Mouse (Mus musculus) kidney, adult 2 months (tissue): ENCODE results near the gene Cdh4. TPM values are rescaled to one million over a fixed set of nuclear protein-coding genes. Genes with fewer than 3 reads are reported as not detected.
A peak's percentile ranks its signal among the peaks of the same experiment; 100 is the strongest.

Experiments
- DNase-seq: peaks from one replicate; pipeline ENCODE4 v3.0.0; 2021
- H3K27ac ChIP-seq: fragments of 200-500 bp; 2 replicates; pipeline ENCODE4 v1.5.1; 2012; ENCODE audit warnings: low read depth, low read length, control low read depth, inconsistent platforms; ENCODE audit not compliant: insufficient read depth
- H3K27me3 ChIP-seq: fragments of 200-500 bp; replicated peaks from 2 replicates; pipeline ENCODE4 v1.6.1; 2012; ENCODE audit warnings: mild to moderate bottlenecking, moderate library complexity, low read length, inconsistent platforms; ENCODE audit not compliant: control insufficient read depth, insufficient read depth
- H3K36me3 ChIP-seq: fragments of 200-500 bp; 2 replicates; pipeline ENCODE4 v1.6.1; 2012; ENCODE audit warnings: mild to moderate bottlenecking, moderate library complexity, low read length, inconsistent platforms; ENCODE audit not compliant: control insufficient read depth, insufficient read depth
- H3K4me1 ChIP-seq: fragments of 200-500 bp; 2 replicates; pipeline ENCODE4 v1.6.1; 2011; ENCODE audit warnings: low read length; ENCODE audit not compliant: control insufficient read depth, insufficient read depth
- H3K4me3 ChIP-seq: fragments of 200-500 bp; 2 replicates; pipeline ENCODE4 v1.5.1; 2011; ENCODE audit warnings: mild to moderate bottlenecking, low read depth, low read length, control low read depth; ENCODE audit not compliant: insufficient read depth
- CTCF ChIP-seq: fragments of 200-500 bp; conservative IDR thresholded peaks from 2 replicates; pipeline ENCODE4 v1.5.1; 2011; ENCODE audit warnings: low read depth, mild to moderate bottlenecking, control low read depth, low read length, moderate library complexity, mixed read lengths; ENCODE audit not compliant: insufficient read depth, insufficient read length
- POLR2A ChIP-seq: fragments of 200-500 bp; IDR thresholded peaks from one replicate; pipeline ENCODE4 v1.6.1; 2011; ENCODE audit warnings: low read depth, low read length, control low read depth
- WGBS: fragments of 180-500 bp; shearing (Covaris S2); methylation state at CpG from one replicate; pipeline ENCODE4 v1.1.7; 2018; 5-methylcytosine and 5-hydroxymethylcytosine counted together
- polyA plus RNA-seq: library from polyadenylated mRNA; depleted of rRNA; stranded (reverse); fragments of >200 nt; gene quantifications from 2 replicates; pipeline ENCODE4 v1.2.3, GENCODE M21; 2012

Cdh4 gene
- polyA plus RNA-seq, 1 experiment: 1.2 TPM

DNA sequence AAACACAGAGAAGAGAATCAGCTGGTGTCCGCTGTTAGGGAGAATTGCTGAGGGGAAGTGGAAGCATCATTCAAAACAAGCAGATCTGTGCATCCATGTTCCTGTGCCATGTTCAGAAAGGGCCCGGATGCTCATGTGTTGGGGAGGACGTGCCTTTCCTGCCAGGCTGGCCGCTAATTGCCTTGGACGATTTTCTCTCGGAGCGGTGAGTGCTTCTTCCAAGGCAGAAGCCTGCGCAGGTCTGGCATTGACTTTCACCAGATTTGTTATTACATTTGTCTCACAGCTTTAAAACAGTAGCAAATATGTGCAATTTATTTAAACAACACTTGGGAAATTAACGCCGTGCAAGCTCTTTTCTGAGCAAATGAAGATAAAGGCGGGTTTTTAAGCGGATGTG, 353.2 kb downstream of the Cdh4 start:
- Histone ChIP-seq H3K4me3 (no peak overlapping the region), H3K4me1 (no peaks in the 10 kb centered on the region), H3K27ac (no peak overlapping the region), H3K36me3 (no peaks in the 10 kb centered on the region), H3K27me3 (no peaks in the 10 kb centered on the region)
- TF ChIP-seq POLR2A (no peak), CTCF (no peak)
- DNase-seq: no peak
- WGBS: 84% methylated on average over 12 of the region's 12 CpGs

DNA sequence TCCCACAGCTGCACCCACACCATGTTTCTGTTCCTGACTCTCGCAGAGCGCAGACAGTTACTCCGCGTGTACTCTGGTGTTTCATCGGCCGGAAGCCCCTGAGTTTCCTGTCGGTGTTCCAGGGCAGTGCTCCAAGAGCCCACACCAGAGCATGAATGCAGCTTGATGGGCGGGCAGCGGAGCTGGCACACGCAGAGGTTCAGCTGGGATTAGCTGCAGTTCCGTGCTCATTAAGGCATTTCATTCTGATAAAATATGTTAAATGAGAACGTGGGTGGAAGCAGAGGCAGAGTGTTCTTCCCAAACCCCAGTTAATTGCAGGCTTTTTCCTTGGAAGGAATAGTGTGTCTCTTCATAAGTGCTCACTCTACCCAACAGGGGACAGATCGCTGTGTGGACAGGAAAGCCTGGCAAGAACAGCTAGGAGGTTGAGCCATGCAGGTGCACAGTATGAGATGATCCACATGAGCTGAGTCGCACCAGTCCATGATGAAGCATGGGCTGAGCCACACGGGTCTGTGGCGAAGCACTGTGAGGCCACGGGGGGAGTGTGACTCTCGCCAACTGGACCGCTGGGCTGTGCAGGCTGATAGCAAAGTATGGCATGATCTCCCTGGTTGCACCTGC, 357.8 kb downstream of the Cdh4 start:
- Histone ChIP-seq H3K4me3 (no peak overlapping the region), H3K36me3 (no peaks in the 10 kb centered on the region), H3K27ac (no peak overlapping the region), H3K4me1 (no peaks in the 10 kb centered on the region), H3K27me3 (no peaks in the 10 kb centered on the region)
- WGBS: 72% methylated on average over 19 of the region's 19 CpGs
- TF ChIP-seq CTCF (no peak), POLR2A (no peak)
- DNase-seq: peak; percentile 20

DNA sequence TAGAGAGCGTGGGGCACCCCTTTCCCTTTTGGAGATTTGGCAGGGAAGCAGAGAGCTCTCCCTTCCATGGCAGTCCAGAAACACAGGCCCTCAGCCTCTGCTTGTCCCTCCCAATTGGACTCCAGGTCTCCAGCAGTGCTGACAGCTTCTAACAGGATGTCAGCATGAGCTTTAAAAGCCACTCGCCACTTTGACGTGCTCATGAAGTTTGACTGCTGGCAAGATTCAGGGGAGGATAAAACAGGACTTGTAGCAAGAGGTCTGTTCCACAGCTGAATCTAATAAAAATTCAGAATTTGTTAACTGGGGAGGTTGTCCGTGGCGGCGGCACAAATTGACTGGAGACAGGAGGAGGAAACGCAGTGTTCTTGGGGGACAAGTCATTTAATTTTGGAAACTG, 358.8 kb downstream of the Cdh4 start:
- no peak overlapping the region for H3K4me3 ChIP-seq
- no peak for DNase-seq
- WGBS: 69% methylated on average over 7 of the region's 7 CpGs

GRCm38 (mm10) chr2:179802411-179802810, 360.2 kb downstream of the Cdh4 start:
- Histone ChIP-seq H3K36me3 (no peaks in the 10 kb centered on the region), H3K4me1 (no peaks in the 10 kb centered on the region), H3K27ac (no peak overlapping the region), H3K27me3 (no peaks in the 10 kb centered on the region), H3K4me3 (no peak overlapping the region)
- no peak for DNase-seq
- TF ChIP-seq CTCF (no peak), POLR2A (no peak)
- 94% methylated on average over 1 of the region's 1 CpGs for WGBS

More for the DNA sequence above, 358.8 kb downstream of the Cdh4 start:
- Histone ChIP-seq H3K27ac (no peak overlapping the region), H3K4me1 (no peaks in the 10 kb centered on the region), H3K27me3 (no peaks in the 10 kb centered on the region), H3K36me3 (no peaks in the 10 kb centered on the region)
- no peak for TF ChIP-seq CTCF
- TF ChIP-seq POLR2A: no peak

GRCm38 (mm10) chr2:179811086-179811485, 368.9 kb downstream of the Cdh4 start:
- Histone ChIP-seq H3K36me3 (no peaks in the 10 kb centered on the region), H3K27me3 (no peaks in the 10 kb centered on the region), H3K27ac (no peak overlapping the region), H3K4me3 (no peak overlapping the region), H3K4me1 (no peaks in the 10 kb centered on the region)
- no peak for DNase-seq
- WGBS: 77% methylated on average over 5 of the region's 5 CpGs
- TF ChIP-seq POLR2A (no peak), CTCF (no peak)

- Histone ChIP-seq H3K27ac (no peak overlapping the region), H3K36me3 (no peaks in the 10 kb centered on the region), H3K27me3 (no peaks in the 10 kb centered on the region), H3K4me1 (no peaks in the 10 kb centered on the region), H3K4me3 (no peak overlapping the region)
- WGBS: 70% methylated on average over 11 of the region's 11 CpGs
- DNase-seq: no peak
- TF ChIP-seq POLR2A: no peak
- TF ChIP-seq CTCF: no peak
Measured at GRCm38 (mm10) chr2:179813035-179813827, 371.0 kb downstream of the Cdh4 start.

DNA sequence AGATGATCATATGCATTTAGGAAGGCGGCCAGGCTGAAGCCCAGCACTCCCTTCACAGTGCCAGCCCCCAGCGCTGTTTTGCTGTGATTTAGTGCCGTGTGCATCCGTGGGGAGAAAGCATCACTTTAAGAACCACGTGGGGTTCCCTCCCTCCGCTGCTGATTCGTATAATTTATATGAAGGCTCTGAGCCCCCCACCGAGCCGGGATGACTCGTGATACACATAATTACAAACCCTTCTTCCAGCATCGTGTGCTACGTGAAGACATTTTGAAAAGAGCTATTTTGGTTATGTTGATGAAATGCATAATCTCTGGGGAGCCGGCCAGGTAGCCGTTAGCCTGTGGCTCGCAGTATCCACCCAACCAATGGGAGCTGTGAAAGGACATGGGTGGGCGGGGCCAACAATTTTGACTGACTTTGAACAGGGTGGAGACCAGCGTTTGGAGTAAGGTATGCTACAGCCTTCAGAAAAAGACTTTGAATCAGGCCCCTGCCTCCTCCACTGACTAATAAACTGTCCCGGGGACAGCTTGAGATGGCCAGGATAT, 382.6 kb downstream of the Cdh4 start:
- TF ChIP-seq CTCF (no peak), POLR2A (no peak)
- 23% methylated on average over 18 of the region's 18 CpGs for WGBS
- H3K4me3 ChIP-seq: no peak overlapping the region
- no peaks in the 10 kb centered on the region for H3K27me3 ChIP-seq
- no peak overlapping the region for H3K27ac ChIP-seq
- H3K4me1 ChIP-seq: no peaks in the 10 kb centered on the region
- peak; percentile 12 for DNase-seq
- no peaks in the 10 kb centered on the region for H3K36me3 ChIP-seq
